Mouse (Mus musculus) frontal cortex, adult 2 months (tissue): Measurements from ENCODE around the gene B020031M17Rik. TPM values are rescaled to one million over a fixed set of nuclear protein-coding genes. Genes with fewer than 3 reads are reported as not detected.

Source experiments
- polyA plus RNA-seq: library from polyadenylated mRNA; depleted of rRNA; stranded (reverse); fragments of >200 nt; gene quantifications from 2 replicates; pipeline ENCODE4 v1.2.3, GENCODE M21; 2012; rRNA removed

The B020031M17Rik gene
- polyA plus RNA-seq, 1 experiment = not detected

Other genes starting within 250 kb of the B020031M17Rik start
- gene Nim1k, start 194.9 kb downstream of the B020031M17Rik start, polyA plus RNA-seq = 9.2 and 10.2 TPM in 2 replicates
- 29.3 and 30.3 TPM in 2 replicates for gene Zfp131, start 159.9 kb downstream of the B020031M17Rik start, polyA plus RNA-seq
- gene AF067063, start 120.6 kb downstream of the B020031M17Rik start, polyA plus RNA-seq = not detected in 2 replicates
- gene D13Ertd608e, start 114.8 kb downstream of the B020031M17Rik start, polyA plus RNA-seq = not detected in 2 replicates
- not detected in 2 replicates for gene Tcstv1, start 56.0 kb downstream of the B020031M17Rik start, polyA plus RNA-seq
- gene Gm21761, start 21.5 kb downstream of the B020031M17Rik start, polyA plus RNA-seq = not detected in 2 replicates
- gene Gm36079, start 76.2 kb upstream of the B020031M17Rik start, polyA plus RNA-seq = not detected in 2 replicates
- 0.11 and 0.16 TPM in 2 replicates for gene Gm21188, start 101.4 kb upstream of the B020031M17Rik start, polyA plus RNA-seq
- gene Gm20767, start 189.4 kb upstream of the B020031M17Rik start, polyA plus RNA-seq = not detected in 2 replicates
- not detected in 2 replicates for gene Gm21818, start 221.6 kb upstream of the B020031M17Rik start, polyA plus RNA-seq